Mouse (Mus musculus): ENCODE results near the gene Olfm1. TPM values are rescaled to one million over a fixed set of nuclear protein-coding genes. Genes with fewer than 3 reads are reported as not detected.

The Olfm1 gene
- polyA plus RNA-seq, 1 experiment from 2014 or later, result 5.1 TPM

DNA sequence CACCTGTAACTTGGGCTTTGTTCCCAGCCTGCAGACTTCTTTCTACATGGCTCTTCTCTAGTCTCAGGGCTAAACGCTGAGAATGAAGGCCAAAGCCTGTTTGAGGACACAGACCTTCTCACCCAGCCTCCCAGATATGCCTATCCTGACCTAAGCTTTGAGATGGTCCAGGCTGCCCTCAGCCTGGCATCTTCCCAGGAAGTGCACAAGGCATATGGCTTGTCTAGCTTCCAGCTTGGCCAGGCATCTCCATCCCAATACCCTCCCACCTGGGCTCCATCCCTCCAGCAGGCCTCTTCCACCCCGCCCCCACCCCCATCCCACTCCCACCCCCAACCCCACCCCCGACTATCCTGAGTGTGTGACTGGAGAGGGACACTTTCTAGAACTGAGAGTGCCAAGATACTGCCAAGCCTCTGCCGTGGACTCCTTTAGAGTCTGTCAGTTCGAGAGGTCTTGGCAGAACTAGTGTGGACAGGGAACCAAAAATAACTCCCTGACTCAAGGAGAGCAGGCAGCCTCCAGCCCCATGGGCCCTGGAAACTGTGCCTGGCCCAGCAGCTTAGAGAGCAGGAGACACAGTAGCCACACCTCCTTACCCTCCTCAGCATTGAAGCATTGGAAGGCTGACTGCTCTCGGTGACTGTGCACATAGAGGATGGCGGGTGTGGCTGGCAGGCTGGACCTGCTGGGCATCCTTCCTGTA is 26.0 kb downstream of the Olfm1 start:
- 34% methylated on average over 7 of the region's 7 CpGs for WGBS
- peak; percentile 88 for ATAC-seq (replicated peaks; ENCODE audit: extremely low read depth, insufficient read depth, low FRiP score)
- no peaks in the 10 kb centered on the region for H3K36me3 ChIP-seq (ENCODE audit: control insufficient read depth, insufficient read depth)
- H3K4me2 ChIP-seq (ENCODE audit: low read depth, low read length), result no peak overlapping the region
- 0 out of 2 replicates have a peak, but pooled peaks cover 2% of the 10 kb centered on the region for H3K27me3 ChIP-seq (ENCODE audit: control insufficient read depth, insufficient read depth, low read length)
- no peak overlapping the region for H3K4me3 ChIP-seq (ENCODE audit: low read length)
- peaks cover 12% of the 10 kb centered on the region for H3K4me1 ChIP-seq (ENCODE audit: control insufficient read depth, insufficient read depth, low read length)
- no peak overlapping the region for H3K9ac ChIP-seq (ENCODE audit: low read length)
- peak overlapping the region; percentile 61 for H3K27ac ChIP-seq (ENCODE audit: low read length)
- no peaks in the 10 kb centered on the region for H3K9me3 ChIP-seq (replicated peaks; ENCODE audit: control insufficient read depth, low read length)

DNA sequence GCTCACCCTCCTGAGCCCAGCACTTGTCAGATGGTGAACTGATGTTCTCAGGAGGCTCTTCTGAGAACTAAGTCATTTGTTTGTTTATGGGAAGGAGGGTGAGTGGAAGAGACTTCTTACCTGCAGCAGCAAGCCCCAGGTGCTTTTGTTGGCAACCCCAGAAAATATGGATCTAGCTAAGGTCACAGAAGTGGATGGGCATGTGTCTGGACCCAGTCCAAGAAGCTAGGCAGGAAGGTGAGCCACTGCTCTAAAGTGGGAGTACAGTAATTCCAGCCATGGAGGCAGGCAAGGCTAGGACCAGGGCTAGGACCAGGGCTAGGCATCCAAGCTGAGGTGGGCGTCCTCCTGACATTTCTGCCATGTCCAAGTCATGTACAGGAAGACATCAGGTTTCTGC is 26.8 kb downstream of the Olfm1 start:
- H3K4me3 ChIP-seq (ENCODE audit: low read length), result no peak overlapping the region
- H3K9me3 ChIP-seq (replicated peaks; ENCODE audit: control insufficient read depth, low read length), result no peaks in the 10 kb centered on the region
- H3K36me3 ChIP-seq (ENCODE audit: control insufficient read depth, insufficient read depth), result no peaks in the 10 kb centered on the region
- 85% methylated on average over 1 of the region's 1 CpGs for WGBS
- H3K4me2 ChIP-seq (ENCODE audit: low read depth, low read length), result no peak overlapping the region
- peak overlapping the region; percentile 39; the same call in 1 of the 2 replicates for H3K27ac ChIP-seq (ENCODE audit: low read length)
- H3K27me3 ChIP-seq (ENCODE audit: control insufficient read depth, insufficient read depth, low read length), result 0 out of 2 replicates have a peak, but pooled peaks cover 2% of the 10 kb centered on the region
- no peak overlapping the region for H3K9ac ChIP-seq (ENCODE audit: low read length)
- no peak for ATAC-seq (replicated peaks; ENCODE audit: extremely low read depth, insufficient read depth, low FRiP score)
- H3K4me1 ChIP-seq (ENCODE audit: control insufficient read depth, insufficient read depth, low read length), result peaks cover 12% of the 10 kb centered on the region

DNA sequence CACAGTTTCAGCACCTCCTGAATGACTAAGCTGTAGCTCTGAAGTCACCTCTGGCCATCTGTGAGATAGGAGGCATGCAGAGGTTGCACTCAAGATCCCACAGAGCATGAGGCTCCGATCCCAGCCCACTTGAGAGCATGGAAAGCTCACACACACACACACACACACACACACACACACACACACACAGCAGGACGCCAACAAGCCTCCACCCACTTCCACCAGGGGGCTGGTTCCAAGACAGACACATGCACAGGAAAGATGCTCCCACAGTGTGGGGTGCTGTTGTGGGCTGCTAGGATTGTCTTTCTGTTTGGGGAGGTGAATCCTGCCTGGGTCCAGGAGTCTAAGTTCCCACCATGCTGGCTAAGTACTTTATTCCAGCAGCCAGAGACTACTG is 29.0 kb downstream of the Olfm1 start:
- no peak for ATAC-seq (replicated peaks; ENCODE audit: extremely low read depth, insufficient read depth, low FRiP score)
- peaks cover 15% of the 10 kb centered on the region for H3K4me1 ChIP-seq (ENCODE audit: control insufficient read depth, insufficient read depth, low read length)
- H3K27ac ChIP-seq (ENCODE audit: low read length), result no peak overlapping the region
- H3K9me3 ChIP-seq (replicated peaks; ENCODE audit: control insufficient read depth, low read length), result no peaks in the 10 kb centered on the region
- whole genome bisulfite sequencing, result 51% methylated on average over 2 of the region's 2 CpGs
- H3K9ac ChIP-seq (ENCODE audit: low read length), result no peak overlapping the region
- H3K27me3 ChIP-seq (ENCODE audit: control insufficient read depth, insufficient read depth, low read length), result 0 out of 2 replicates have a peak, but pooled peaks cover 2% of the 10 kb centered on the region
- no peak overlapping the region for H3K4me2 ChIP-seq (ENCODE audit: low read depth, low read length)
- no peak overlapping the region for H3K4me3 ChIP-seq (ENCODE audit: low read length)
- no peaks in the 10 kb centered on the region for H3K36me3 ChIP-seq (ENCODE audit: control insufficient read depth, insufficient read depth)

DNA sequence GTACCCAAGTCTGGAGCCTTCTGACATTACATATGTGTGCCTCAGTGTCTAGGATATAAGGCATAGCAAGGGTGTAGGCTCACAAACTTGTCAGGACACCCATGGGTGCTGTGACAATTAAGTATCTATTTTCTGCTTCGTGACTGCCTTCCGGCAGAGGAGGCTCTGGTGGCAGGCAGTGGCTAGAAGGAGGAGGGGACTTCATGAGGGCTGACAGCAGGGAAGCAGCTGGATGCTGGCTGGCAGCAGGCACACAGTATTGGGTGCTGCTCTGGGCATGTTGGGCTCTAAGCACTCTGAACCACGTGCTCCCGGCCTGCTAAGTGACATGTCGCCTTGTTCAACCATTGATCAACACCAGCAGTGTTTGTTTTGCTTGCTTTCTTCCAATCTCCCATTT is 32.0 kb downstream of the Olfm1 start:
- H3K9me3 ChIP-seq (replicated peaks; ENCODE audit: control insufficient read depth, low read length), result no peaks in the 10 kb centered on the region
- no peak overlapping the region for H3K4me2 ChIP-seq (ENCODE audit: low read depth, low read length)
- H3K9ac ChIP-seq (ENCODE audit: low read length), result no peak overlapping the region
- H3K36me3 ChIP-seq (ENCODE audit: control insufficient read depth, insufficient read depth), result no peaks in the 10 kb centered on the region
- H3K4me1 ChIP-seq (ENCODE audit: control insufficient read depth, insufficient read depth, low read length), result peaks cover 4% of the 10 kb centered on the region; the same call in 1 of the 2 replicates
- 0 out of 2 replicates have a peak, but pooled peaks cover 2% of the 10 kb centered on the region for H3K27me3 ChIP-seq (ENCODE audit: control insufficient read depth, insufficient read depth, low read length)
- ATAC-seq (replicated peaks; ENCODE audit: extremely low read depth, insufficient read depth, low FRiP score), result no peak
- no peak overlapping the region for H3K27ac ChIP-seq (ENCODE audit: low read length)
- no peak overlapping the region for H3K4me3 ChIP-seq (ENCODE audit: low read length)
- WGBS, result 60% methylated on average over 5 of the region's 5 CpGs

DNA sequence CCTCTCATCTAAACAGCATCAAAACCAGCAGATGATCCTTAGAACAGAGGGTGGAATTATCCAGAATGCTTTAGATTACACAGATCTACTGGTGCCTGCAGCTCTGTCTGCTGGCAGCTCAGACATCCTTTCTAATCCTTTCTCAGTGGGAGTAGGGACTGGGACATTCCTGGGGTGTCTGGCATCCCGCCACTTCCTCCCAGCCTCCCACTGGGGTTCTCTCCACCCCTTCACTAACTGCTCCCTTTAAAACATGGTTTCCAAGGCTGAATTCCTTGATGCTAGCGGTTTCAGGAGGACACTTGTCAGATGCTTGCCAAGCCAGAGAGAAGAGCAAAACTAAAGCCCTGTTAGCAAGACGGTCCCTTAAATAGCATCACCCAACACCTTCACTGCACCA is 33.1 kb downstream of the Olfm1 start:
- WGBS, result 44% methylated on average over 3 of the region's 3 CpGs
- ATAC-seq (replicated peaks; ENCODE audit: extremely low read depth, insufficient read depth, low FRiP score), result no peak; the same call in 1 of the 2 replicates
- Histone ChIP-seq H3K27me3 (ENCODE audit: control insufficient read depth, insufficient read depth, low read length) (0 out of 2 replicates have a peak, but pooled peaks cover 2% of the 10 kb centered on the region), H3K9ac (ENCODE audit: low read length) (no peak overlapping the region), H3K9me3 (replicated peaks; ENCODE audit: control insufficient read depth, low read length) (no peaks in the 10 kb centered on the region), H3K27ac (ENCODE audit: low read length) (no peak overlapping the region), H3K4me3 (ENCODE audit: low read length) (no peak overlapping the region), H3K36me3 (ENCODE audit: control insufficient read depth, insufficient read depth) (no peaks in the 10 kb centered on the region), H3K4me2 (ENCODE audit: low read depth, low read length) (no peak overlapping the region), H3K4me1 (ENCODE audit: control insufficient read depth, insufficient read depth, low read length) (0 out of 2 replicates have a peak, but pooled peaks cover 3% of the 10 kb centered on the region)

DNA sequence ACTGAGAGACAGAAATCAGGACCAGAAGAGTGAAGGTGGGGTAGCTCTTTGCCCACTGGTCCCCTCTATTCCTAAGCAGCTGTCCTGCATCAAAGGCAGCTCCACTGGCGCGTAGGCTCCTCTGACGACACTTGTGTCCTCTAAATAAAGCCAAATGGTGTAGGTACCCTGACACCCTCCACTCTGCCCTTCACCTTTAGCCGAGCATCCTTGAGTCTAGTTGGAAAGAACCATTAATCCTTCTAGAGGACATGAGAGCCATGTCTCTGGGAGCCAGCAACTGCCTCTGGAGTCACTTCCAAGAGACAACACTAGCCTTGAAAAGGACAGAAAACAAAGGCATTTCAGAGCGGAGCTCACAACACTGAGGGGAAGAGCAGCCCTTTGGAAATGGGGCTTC is 34.2 kb downstream of the Olfm1 start:
- no peak for ATAC-seq (replicated peaks; ENCODE audit: extremely low read depth, insufficient read depth, low FRiP score)
- Histone ChIP-seq H3K36me3 (ENCODE audit: control insufficient read depth, insufficient read depth) (no peaks in the 10 kb centered on the region), H3K27me3 (ENCODE audit: control insufficient read depth, insufficient read depth, low read length) (0 out of 2 replicates have a peak, but pooled peaks cover 2% of the 10 kb centered on the region), H3K4me1 (ENCODE audit: control insufficient read depth, insufficient read depth, low read length) (0 out of 2 replicates have a peak, but pooled peaks cover 3% of the 10 kb centered on the region), H3K27ac (ENCODE audit: low read length) (no peak overlapping the region), H3K4me2 (ENCODE audit: low read depth, low read length) (no peak overlapping the region), H3K9ac (ENCODE audit: low read length) (no peak overlapping the region), H3K9me3 (replicated peaks; ENCODE audit: control insufficient read depth, low read length) (no peaks in the 10 kb centered on the region), H3K4me3 (ENCODE audit: low read length) (no peak overlapping the region)
- 68% methylated on average over 5 of the region's 5 CpGs for WGBS

DNA sequence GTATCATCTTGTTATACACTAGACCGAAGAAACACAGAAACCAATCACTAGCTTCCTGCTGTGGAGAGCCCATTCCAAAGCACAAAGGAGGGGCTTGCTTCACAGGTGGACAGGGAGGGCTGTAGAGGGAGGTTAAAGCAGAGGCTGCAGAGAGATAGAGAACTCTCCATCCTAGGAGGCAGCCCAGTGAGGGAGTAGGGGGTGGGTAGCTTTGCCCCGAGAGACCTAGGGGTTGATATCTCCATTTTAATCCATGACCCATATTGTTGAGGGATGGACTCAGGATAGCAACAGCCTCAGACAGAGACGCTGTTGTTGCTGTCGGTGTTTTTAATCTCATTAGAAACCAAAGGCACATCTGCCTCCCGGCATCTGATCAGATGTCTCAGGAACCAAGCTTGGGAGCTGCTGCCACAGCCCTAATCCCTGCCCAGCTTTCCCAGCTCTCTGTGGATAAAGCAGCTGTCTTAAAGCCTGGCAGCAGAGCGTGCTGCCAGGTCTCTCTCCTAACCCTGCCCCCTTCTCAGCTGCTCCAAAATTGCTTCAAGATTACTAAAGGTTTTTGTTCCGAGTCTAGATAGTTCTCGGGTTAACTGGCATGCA is 34.9 kb downstream of the Olfm1 start:
- ATAC-seq (replicated peaks; ENCODE audit: extremely low read depth, insufficient read depth, low FRiP score), result no peak
- Histone ChIP-seq H3K9ac (ENCODE audit: low read length) (no peak overlapping the region), H3K4me2 (ENCODE audit: low read depth, low read length) (no peak overlapping the region), H3K9me3 (replicated peaks; ENCODE audit: control insufficient read depth, low read length) (no peaks in the 10 kb centered on the region), H3K4me3 (ENCODE audit: low read length) (no peak overlapping the region), H3K4me1 (ENCODE audit: control insufficient read depth, insufficient read depth, low read length) (0 out of 2 replicates have a peak, but pooled peaks cover 3% of the 10 kb centered on the region), H3K27ac (ENCODE audit: low read length) (no peak overlapping the region), H3K36me3 (ENCODE audit: control insufficient read depth, insufficient read depth) (no peaks in the 10 kb centered on the region), H3K27me3 (ENCODE audit: control insufficient read depth, insufficient read depth, low read length) (no peaks in the 10 kb centered on the region)
- WGBS, result 49% methylated on average over 8 of the region's 8 CpGs

DNA sequence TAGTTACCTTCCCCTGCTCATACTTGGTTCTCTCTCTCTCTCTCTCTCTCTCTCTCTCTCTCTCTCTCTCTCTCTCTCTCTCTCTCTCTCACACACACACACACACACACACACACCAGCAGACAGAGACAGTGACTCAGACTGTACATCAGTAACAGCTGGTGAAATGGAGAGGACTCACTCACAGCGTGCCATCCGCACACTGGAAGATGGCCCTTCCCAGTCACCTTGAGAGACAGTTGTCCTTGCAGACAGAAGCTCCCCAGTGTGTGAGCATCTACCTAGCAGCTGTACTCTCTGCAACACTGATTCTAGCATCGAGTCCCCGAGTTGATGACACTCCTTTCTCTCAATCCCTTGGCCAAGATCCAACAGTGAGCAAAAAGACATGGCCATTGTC is 35.6 kb downstream of the Olfm1 start:
- WGBS, result 78% methylated on average over 4 of the region's 4 CpGs
- H3K4me2 ChIP-seq (ENCODE audit: low read depth, low read length), result no peak overlapping the region
- no peak overlapping the region for H3K27ac ChIP-seq (ENCODE audit: low read length)
- H3K9me3 ChIP-seq (replicated peaks; ENCODE audit: control insufficient read depth, low read length), result no peaks in the 10 kb centered on the region
- 0 out of 2 replicates have a peak, but pooled peaks cover 3% of the 10 kb centered on the region for H3K4me1 ChIP-seq (ENCODE audit: control insufficient read depth, insufficient read depth, low read length)
- H3K36me3 ChIP-seq (ENCODE audit: control insufficient read depth, insufficient read depth), result no peaks in the 10 kb centered on the region
- no peak for ATAC-seq (replicated peaks; ENCODE audit: extremely low read depth, insufficient read depth, low FRiP score)
- H3K9ac ChIP-seq (ENCODE audit: low read length), result no peak overlapping the region
- no peaks in the 10 kb centered on the region for H3K27me3 ChIP-seq (ENCODE audit: control insufficient read depth, insufficient read depth, low read length)
- no peak overlapping the region for H3K4me3 ChIP-seq (ENCODE audit: low read length)

DNA sequence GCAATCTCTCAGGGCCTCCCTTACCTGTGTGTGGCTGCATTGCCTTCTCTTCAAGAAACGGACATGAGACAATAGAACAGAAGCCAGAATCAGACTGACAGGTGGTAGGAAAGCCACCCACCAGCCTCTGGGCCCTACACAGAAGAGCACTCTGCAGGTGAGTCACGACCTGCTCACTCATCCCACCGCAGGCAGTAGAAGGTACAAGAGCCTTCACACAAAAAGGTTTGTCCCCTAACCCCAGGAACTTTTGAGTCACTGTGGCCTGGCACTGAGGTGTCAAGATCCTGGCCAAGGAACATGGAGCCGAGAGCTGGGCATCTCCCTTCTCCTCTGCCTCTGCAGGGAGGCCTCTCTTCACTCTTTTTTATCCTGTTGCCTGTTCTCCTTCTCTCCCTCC is 42.3 kb downstream of the Olfm1 start:
- H3K27me3 ChIP-seq (ENCODE audit: control insufficient read depth, insufficient read depth, low read length), result 0 out of 2 replicates have a peak, but pooled peaks cover under 1% of the 10 kb centered on the region
- 66% methylated on average over 4 of the region's 4 CpGs for WGBS
- no peak overlapping the region for H3K4me2 ChIP-seq (ENCODE audit: low read depth, low read length)
- no peak overlapping the region for H3K4me3 ChIP-seq (ENCODE audit: low read length)
- no peaks in the 10 kb centered on the region for H3K4me1 ChIP-seq (ENCODE audit: control insufficient read depth, insufficient read depth, low read length)
- no peak overlapping the region for H3K9ac ChIP-seq (ENCODE audit: low read length)
- no peak for ATAC-seq (replicated peaks; ENCODE audit: extremely low read depth, insufficient read depth, low FRiP score)
- no peak overlapping the region for H3K27ac ChIP-seq (ENCODE audit: low read length)
- no peaks in the 10 kb centered on the region; the same call in 1 of the 2 replicates for H3K9me3 ChIP-seq (replicated peaks; ENCODE audit: control insufficient read depth, low read length)
- H3K36me3 ChIP-seq (ENCODE audit: control insufficient read depth, insufficient read depth), result no peaks in the 10 kb centered on the region
